Mouse (Mus musculus) myocyte (in vitro differentiated cells): Measurements from ENCODE around the gene Tigd2.

Source experiments
- CEBPB ChIP-seq: IDR thresholded peaks from 2 replicates; pipeline ENCODE4 v1.6.1; 2011; ENCODE audit warnings: mild to moderate bottlenecking, moderate library complexity; ENCODE audit not compliant: poor library complexity, insufficient read depth, severe bottlenecking
- E2F4 ChIP-seq: IDR thresholded peaks from one replicate; pipeline ENCODE4 v1.6.1; 2011; ENCODE audit warnings: mild to moderate bottlenecking, control low read depth, moderate library complexity; ENCODE audit not compliant: insufficient read depth
- MAX ChIP-seq: IDR thresholded peaks from one replicate; pipeline ENCODE4 v1.6.1; 2011; ENCODE audit warnings: low read depth, mild to moderate bottlenecking, control low read depth
- MYOD1 ChIP-seq, 3 experiments: IDR thresholded peaks; one replicate each; pipeline ENCODE4 v1.6.1; 2011; ENCODE audit warnings: control low read depth in 2 of 3, low read depth in 2 of 3, mild to moderate bottlenecking in 2 of 3, moderate library complexity in 1 of 3; ENCODE audit not compliant: insufficient read length in 2 of 3, control insufficient read depth in 1 of 3
- MYOG ChIP-seq, 3 experiments: IDR thresholded peaks; one replicate each; pipeline ENCODE4 v1.6.1; 2011; ENCODE audit warnings: control low read depth in 2 of 3, low read depth in 2 of 3, mild to moderate bottlenecking in 2 of 3; ENCODE audit not compliant: insufficient read length in 2 of 3, control insufficient read depth in 1 of 3, insufficient read depth in 1 of 3
- POLR2A ChIP-seq: IDR thresholded peaks from one replicate; pipeline ENCODE4 v1.6.1; 2011; ENCODE audit warnings: low read depth, mild to moderate bottlenecking, control low read depth, moderate library complexity; ENCODE audit not compliant: insufficient read length
- POLR2AphosphoS2 ChIP-seq: IDR thresholded peaks from one replicate; pipeline ENCODE4 v1.6.1; 2011; ENCODE audit warnings: low read depth, control low read depth; ENCODE audit not compliant: insufficient read length
- REST ChIP-seq: IDR thresholded peaks from one replicate; pipeline ENCODE4 v1.6.1; 2011; ENCODE audit warnings: mild to moderate bottlenecking, control low read depth, moderate library complexity; ENCODE audit not compliant: insufficient read depth, insufficient read length
- SRF ChIP-seq: IDR thresholded peaks from one replicate; pipeline ENCODE4 v1.6.1; 2011; ENCODE audit warnings: low read depth; ENCODE audit not compliant: control insufficient read depth, insufficient read length
- TCF12 ChIP-seq: IDR thresholded peaks from one replicate; pipeline ENCODE4 v1.6.1; 2011; ENCODE audit warnings: mild to moderate bottlenecking, control low read depth; ENCODE audit not compliant: poor library complexity, insufficient read depth, severe bottlenecking
- TCF3 ChIP-seq: IDR thresholded peaks from one replicate; pipeline ENCODE4 v1.6.1; 2011; ENCODE audit warnings: low read depth, control low read depth; ENCODE audit not compliant: insufficient read length
- USF1 ChIP-seq: IDR thresholded peaks from one replicate; pipeline ENCODE4 v1.6.1; 2011; ENCODE audit warnings: low read depth, mild to moderate bottlenecking, control low read depth, moderate library complexity

DNA sequence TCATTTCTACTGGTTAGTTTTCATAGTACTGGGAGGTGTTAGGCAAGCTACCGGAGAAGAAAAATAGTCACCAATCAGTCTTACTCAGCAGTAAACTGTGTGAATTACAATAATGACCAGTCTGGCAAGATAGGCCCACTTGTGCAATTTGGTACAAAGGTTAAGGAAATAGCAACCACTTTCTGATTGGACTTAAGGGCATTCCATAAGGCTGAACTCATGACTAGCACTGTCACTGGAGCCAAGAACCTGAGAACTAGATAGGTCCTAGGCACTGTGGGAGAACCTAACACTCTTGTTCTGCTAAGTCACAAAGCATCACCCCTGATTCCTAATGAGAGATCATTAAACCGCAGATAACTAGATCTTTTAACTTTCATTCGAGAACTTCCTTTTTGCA lies 30.6 kb upstream of the Tigd2 start:
- TF ChIP-seq TCF12 (no peak), POLR2A (no peak), REST (no peak), MAX (no peak), MYOD1 (IDR thresholded peaks at IDR 0.05; ENCODE audit: control insufficient read depth in 1 of 3, insufficient read length in 2 of 3, low read depth in 2 of 3) (no peak), USF1 (no peak), E2F4 (no peak), SRF (no peak), POLR2AphosphoS2 (no peak), MYOG (IDR thresholded peaks at IDR 0.05; ENCODE audit: control insufficient read depth in 1 of 3, insufficient read depth in 1 of 3, insufficient read length in 2 of 3, low read depth in 2 of 3) (no peak), CEBPB (no peak), TCF3 (no peak)
